Comparison of ENCODE assay signal across 13 mouse cellular contexts in genomic region chr10:69532169-69532730, GRCm38 (mm10).
A peak's percentile ranks its signal among the peaks of the same experiment; 100 is the strongest.
DNase-seq lines count a peak whose midpoint lies in the region; ATAC-seq lines count a peak whose summit lies in the region.
"Had no signal": no experiment of that assay in that cellular context is flagged by ENCODE, and none has a peak within 500 bp of the region (broad histone marks: within the 10 kb centered on the region; RNA-seq: fewer than 3 reads in every experiment).

No protein-coding gene starts in this region.

- H3K4me1 ChIP-seq in hindbrain, embryonic 12.5 days: peaks cover 15% of the 10 kb centered on the region
- peaks cover 16% of the 10 kb centered on the region for H3K4me1 ChIP-seq in kidney, embryonic 16.5 days (ENCODE audit: insufficient read depth, low read length)
- peaks cover 26% of the 10 kb centered on the region for H3K4me1 ChIP-seq in midbrain, embryonic 13.5 days (replicated peaks)

- peak overlapping the region; percentile 17; the same call in 1 of the 2 replicates for H3K4me2 ChIP-seq in hindbrain, embryonic 12.5 days (replicated peaks)
- H3K4me2 ChIP-seq in kidney, embryonic 16.5 days (replicated peaks; ENCODE audit: low read depth, low read length): peak overlapping the region; percentile 22
- peak overlapping the region; percentile 16; the same call in 1 of the 2 replicates for H3K4me2 ChIP-seq in midbrain, embryonic 13.5 days (replicated peaks)
- H3K4me2 ChIP-seq: embryonic facial prominence, embryonic 12.5 days had no signal

- DNase-seq in ES-CJ7 (ENCODE audit: low read depth, low spot score): peak; percentile 37
- DNase-seq in layer of hippocampus, postnatal 14 days (ENCODE audit: low spot score in 2 of 2): no peak
- no peak for DNase-seq in left cerebral cortex, adult 9 months (ENCODE audit: low spot score in 2 of 2)
- no peak for DNase-seq in urinary bladder, adult 18-20 months (ENCODE audit: low spot score in 2 of 2)
- no peak for DNase-seq in spleen, postnatal 36 days (ENCODE audit: low spot score in 2 of 2)
- DNase-seq: heart, adult 18-20 months; liver, postnatal 0 days; thymus, adult 18-20 months had no signal

- H3K27me3 ChIP-seq in hindbrain, embryonic 12.5 days: no peaks in the 10 kb centered on the region
- H3K27me3 ChIP-seq in kidney, embryonic 16.5 days (ENCODE audit: insufficient read depth, low read length): no peaks in the 10 kb centered on the region
- H3K27me3 ChIP-seq in midbrain, embryonic 13.5 days: no peaks in the 10 kb centered on the region
- H3K27me3 ChIP-seq: embryonic facial prominence, embryonic 12.5 days had no signal

- no peaks in the 10 kb centered on the region for H3K36me3 ChIP-seq in hindbrain, embryonic 12.5 days
- H3K36me3 ChIP-seq in kidney, embryonic 16.5 days (ENCODE audit: insufficient read depth, low read length): no peaks in the 10 kb centered on the region
- no peaks in the 10 kb centered on the region for H3K36me3 ChIP-seq in midbrain, embryonic 13.5 days
- H3K36me3 ChIP-seq: embryonic facial prominence, embryonic 12.5 days had no signal

- H3K4me3 ChIP-seq in hindbrain, embryonic 12.5 days: no peak overlapping the region
- H3K4me3 ChIP-seq in kidney, embryonic 16.5 days (ENCODE audit: low read length): no peak overlapping the region
- no peak overlapping the region for H3K4me3 ChIP-seq in midbrain, embryonic 13.5 days (replicated peaks)
- H3K4me3 ChIP-seq: embryonic facial prominence, embryonic 12.5 days had no signal

- no peak for ATAC-seq in hindbrain, embryonic 12.5 days (ENCODE audit: low FRiP score)
- peak; percentile 55; the same call in 1 of the 2 replicates for ATAC-seq in kidney, embryonic 16.5 days (ENCODE audit: low FRiP score, low TSS enrichment)
- no peak for ATAC-seq in midbrain, embryonic 13.5 days
- ATAC-seq: forebrain, embryonic 14.5 days; liver, postnatal 0 days had no signal

- H3K9ac ChIP-seq in hindbrain, embryonic 12.5 days: no peak overlapping the region
- no peak overlapping the region for H3K9ac ChIP-seq in kidney, embryonic 16.5 days (replicated peaks; ENCODE audit: low read length)
- H3K9ac ChIP-seq in midbrain, embryonic 13.5 days (replicated peaks): no peak overlapping the region
- H3K9ac ChIP-seq: embryonic facial prominence, embryonic 12.5 days; liver, postnatal 0 days had no signal

- WGBS in hindbrain, embryonic 12.5 days: 57% methylated on average over 10 of the region's 10 CpGs
- WGBS in kidney, embryonic 16.5 days: 39% methylated on average over 10 of the region's 10 CpGs
- WGBS in midbrain, embryonic 13.5 days: 59% methylated on average over 10 of the region's 10 CpGs

- no peaks in the 10 kb centered on the region for H3K9me3 ChIP-seq in hindbrain, embryonic 12.5 days (replicated peaks)
- no peaks in the 10 kb centered on the region for H3K9me3 ChIP-seq in kidney, embryonic 16.5 days (ENCODE audit: low read length)
- H3K9me3 ChIP-seq in midbrain, embryonic 13.5 days: no peaks in the 10 kb centered on the region
- H3K9me3 ChIP-seq: embryonic facial prominence, embryonic 12.5 days had no signal

- H3K27ac ChIP-seq in hindbrain, embryonic 12.5 days: peak overlapping the region; percentile 68
- peak overlapping the region; percentile 41 for H3K27ac ChIP-seq in kidney, embryonic 16.5 days (ENCODE audit: low read length)
- H3K27ac ChIP-seq in midbrain, embryonic 13.5 days: peak overlapping the region; percentile 92
- H3K27ac ChIP-seq: embryonic facial prominence, embryonic 12.5 days had no signal

Comparison
In these comparisons a context has a peak if more than half of its experiments do, and no peak if none do; other contexts are left out.
1. H3K27ac ChIP-seq: peak in every context shown above with its lines; median percentile 92 in midbrain, embryonic 13.5 days; 68 in hindbrain, embryonic 12.5 days; 41 in kidney, embryonic 16.5 days.